Mouse (Mus musculus): ENCODE measurements around the gene Utp18.

Gene Utp18

DNA sequence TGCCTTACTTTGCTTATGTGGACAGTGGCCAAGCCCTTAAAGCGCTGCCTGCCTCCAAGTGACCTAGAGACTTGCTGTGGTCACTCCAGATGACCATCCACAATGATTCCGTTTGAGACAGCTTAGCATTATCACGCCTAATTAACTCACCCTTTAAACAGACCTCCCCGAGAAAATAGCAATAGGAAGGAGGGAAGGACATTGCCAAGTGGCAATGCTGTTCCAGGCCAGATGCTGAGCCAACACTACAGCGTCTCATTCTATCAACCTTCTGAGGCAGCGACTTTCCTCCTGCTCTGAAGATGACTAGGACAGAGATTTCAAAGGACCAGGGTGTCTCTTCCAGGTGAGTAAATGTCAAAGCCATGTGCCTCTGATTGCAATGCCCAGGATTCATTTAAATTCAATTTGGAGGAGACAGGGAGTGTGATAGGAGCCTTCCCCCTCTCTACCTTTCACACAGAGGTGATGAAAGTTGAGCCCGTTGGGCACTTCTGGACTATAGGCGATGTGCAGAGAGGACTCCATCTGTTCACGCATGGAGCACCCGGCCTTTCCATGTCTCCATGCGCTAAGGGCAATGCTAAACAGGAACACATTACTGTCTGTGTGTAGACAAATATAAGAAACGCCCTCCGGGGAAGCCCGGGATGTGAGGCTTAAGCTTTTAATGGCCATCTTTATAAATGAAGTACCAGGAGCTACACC, 56.8 kb downstream of the Utp18 start:
- no peak for DNase-seq (ENCODE audit: low spot score)

DNA sequence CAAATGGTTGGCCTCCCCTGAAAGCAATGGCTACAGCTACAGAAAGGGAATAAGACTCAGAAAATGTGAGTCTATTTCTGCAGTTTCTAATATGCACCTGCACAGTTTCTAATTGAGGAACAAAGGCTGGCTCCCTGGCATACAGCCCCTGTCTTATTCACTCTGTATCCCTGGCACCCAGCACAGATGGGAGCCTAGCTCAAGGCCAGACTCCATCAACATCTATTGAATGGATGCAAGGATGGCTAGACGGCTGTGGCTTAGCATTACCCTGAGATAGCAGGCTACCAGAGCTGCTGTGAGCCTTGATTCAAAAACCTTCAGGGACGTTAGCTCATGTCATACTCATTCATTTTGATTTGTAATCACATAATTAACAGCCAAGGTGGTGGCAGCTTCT, 63.3 kb downstream of the Utp18 start:
- DNase-seq (ENCODE audit: low spot score), result no peak

DNA sequence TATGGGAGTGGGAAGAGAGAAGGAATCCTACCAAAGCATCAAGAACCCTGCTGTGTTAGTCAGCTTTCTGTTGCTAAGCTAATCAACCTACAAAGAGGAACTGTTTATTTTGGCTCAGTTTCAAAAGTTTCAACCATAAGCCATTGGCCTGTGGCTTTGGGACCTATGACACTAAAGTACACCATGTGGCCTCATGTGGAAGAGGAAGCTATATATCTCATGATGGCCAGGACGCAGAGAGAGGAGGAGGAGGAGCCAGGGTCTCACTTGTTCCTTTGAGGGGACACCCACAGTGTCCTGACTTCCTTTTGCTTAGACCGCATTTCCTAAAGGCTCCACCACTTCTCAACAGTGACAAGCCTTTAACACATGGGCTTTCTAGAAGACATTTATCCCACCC, 64.0 kb downstream of the Utp18 start:
- no peak for DNase-seq (ENCODE audit: low spot score)

DNA sequence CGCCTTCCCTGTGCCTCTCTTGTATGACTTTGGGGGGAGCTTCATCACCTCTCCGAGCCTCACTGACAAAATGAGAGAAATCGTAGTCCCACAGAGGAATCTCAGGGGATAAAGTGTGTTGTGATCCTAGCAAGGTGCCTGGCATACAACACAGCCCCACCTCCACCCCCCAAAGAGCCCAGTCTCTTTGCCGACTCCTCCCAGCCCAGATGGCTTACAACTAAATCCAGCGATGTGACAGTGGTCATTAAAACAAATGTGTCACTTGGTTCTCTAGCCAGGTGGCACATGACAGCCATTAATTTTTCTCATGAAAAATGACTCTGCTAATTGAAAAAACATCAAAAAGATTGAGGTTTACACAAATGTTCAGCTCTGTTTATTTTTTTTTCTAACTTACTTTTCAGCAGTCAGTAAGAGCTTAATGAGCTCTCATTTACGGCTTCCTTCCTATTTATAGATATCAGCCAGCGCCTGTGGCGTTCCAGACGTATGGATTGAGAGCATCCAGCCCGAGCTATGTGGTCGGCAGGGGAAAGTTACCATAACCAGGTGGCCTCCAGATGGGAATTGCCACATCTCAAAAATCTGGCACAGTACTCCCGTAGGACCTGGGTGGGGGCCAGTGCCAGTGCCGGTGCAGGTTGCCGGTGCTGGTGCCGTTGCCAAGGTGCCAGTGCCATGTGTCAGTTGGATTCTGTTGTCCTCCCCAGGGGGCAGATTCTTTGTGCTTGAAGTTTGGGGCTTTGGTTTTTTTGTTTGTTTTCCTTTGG, 67.4 kb downstream of the Utp18 start:
- DNase-seq (ENCODE audit: low spot score), result no peak

DNA sequence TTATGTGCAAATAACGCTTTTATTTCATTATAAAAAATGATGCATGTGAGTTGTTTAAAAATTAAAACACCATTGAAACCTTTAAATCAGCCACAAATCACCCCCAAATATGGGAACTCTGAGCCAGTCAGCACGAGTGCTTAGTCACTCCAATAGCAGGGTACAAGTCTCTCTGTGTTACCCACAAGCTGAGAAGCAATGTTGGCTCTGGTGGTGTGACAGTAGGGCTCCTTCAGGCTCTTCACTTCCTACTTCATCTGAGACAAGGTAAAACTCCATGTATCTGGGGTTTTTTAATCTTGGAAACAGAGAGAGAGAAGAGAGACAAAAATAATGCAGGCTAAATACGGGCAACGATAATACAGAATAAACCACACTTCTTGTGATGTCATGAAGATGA, 72.6 kb downstream of the Utp18 start:
- no peak for DNase-seq (ENCODE audit: low spot score)

DNA sequence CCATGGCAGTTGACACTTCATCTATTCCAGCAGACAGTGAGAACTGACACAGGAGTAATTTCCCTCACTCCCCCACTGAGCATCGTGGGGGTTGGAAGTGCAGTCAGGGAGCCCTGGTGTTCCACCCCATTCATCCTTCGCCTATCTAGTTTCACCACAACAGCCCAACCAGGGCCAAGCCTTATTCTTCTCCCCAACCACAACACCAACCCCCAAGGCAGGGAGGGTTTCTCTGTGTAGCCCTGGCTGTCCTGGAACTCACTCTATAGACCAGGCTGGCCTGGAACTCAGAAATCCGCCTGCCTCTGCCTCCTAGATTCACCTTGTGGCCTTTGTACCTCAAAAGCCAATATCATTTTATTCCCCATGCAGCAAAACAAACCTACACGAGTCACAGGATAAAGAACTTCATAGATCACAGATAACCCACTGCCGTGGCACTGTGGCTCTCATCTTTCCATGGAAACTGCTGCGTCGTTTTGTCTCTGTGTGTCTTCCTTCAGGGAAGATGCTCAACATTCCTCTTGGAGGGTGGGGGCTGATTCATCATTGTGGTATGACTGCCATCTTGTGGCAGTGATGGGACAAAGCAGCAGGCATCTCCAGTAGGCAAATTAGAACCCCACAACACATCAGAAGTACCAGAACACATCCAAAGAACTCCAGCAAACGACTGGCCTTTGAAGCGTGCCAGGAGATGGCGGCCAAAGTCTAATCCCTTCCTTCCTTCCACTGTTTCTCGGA, 73.3 kb downstream of the Utp18 start:
- peak; percentile 25 for DNase-seq (ENCODE audit: low spot score)

Measured in ovary, postnatal 14 days (tissue).